Mouse (Mus musculus) kidney, postnatal 14 days (tissue): ENCODE results near the gene Nhp2.

Experiments used
- DNase-seq: peaks from one replicate; pipeline ENCODE4 v3.0.0; 2022; ENCODE audit warnings: mixed read lengths

Gene Nhp2

GRCm38 (mm10) chr11:51635525-51636322 lies 16.2 kb downstream of the Nhp2 start, which contains the start of gene Rmnd5b:
Gene Rmnd5b (minus strand): TSS chr11:51635896.
- DNase-seq, result peak; percentile 92

DNA sequence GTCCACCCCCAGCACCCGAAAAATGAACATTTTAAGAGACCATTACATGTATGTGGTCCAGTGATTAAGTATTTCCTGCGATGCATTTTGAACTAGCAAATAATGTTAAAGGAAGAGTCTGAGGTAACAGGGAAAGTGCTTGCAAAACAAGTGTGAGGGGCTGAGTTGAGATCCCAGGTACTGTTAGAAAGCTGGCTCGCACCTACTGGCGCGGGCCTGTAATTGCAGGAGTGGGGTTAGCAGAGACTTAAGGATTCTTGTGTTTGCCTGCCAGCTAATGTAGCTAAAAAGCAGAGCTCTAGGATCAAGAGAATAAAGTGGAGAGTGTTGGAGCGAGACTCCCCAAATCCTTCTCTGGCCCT lies 16.8 kb downstream of the Nhp2 start:
- peak; percentile 76 for DNase-seq

GRCm38 (mm10) chr11:51637971-51638414 lies 18.5 kb downstream of the Nhp2 start:
- peak; percentile 68 for DNase-seq

DNA sequence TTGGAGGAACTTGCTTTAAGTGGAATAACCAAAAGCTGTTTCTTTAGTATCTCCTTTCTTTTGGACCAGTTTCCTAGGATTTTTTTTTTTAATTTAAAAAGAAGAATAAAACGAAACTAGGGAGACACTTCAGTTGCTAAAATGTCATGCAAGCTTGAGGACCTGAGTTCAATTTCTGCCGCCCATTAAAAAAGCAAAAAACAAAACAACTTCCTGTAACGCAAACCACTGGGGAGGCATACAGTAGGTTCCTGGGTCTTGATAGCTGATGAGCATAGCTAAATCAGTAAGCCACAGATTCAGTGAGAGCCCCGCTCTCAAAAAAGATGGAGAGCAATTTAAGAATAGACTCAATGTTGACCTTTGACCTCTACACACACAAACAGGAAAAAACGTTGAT lies 19.0 kb downstream of the Nhp2 start:
- DNase-seq, result no peak

DNA sequence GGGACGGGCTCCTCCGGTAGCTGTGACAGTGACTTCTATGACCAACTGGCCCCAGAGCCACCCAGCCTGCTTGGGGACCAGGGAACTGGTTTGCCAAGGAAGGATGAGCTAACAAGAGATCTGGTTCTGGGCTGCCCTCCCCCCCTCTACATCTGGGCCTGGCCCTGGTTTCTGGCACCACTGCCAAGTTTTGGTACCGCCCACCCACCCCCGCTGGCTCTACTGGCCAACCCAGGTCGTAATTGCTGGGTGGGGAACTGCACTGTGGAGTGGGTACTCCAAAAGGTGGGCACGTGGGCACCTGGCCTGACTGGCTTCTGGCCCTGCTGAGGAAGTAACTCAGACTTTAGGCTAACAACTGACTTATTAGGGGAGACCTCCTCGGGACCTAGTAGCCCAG lies 21.2 kb downstream of the Nhp2 start:
- peak; percentile 40 for DNase-seq

DNA sequence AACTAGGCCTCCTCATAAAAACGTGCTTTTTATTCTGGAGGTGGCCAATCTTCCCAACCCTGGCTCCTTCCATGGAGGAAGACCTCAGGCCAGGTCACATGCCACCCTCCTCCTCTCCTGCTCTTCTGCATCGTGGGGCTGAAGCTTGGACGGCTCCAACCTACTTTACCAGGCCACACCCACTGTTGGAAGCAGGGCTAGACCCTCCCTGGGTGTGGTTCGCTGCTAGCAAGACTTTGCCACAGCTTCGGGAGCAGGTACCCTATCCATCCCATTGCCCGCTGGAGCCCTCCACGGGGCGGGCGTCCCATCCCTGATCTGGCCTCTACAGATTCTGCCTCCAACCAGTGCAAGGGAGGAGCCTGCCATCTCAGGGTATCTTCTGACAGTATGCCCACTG lies 23.7 kb downstream of the Nhp2 start:
- no peak for DNase-seq

GRCm38 (mm10) chr11:51643761-51644160 lies 24.2 kb downstream of the Nhp2 start:
- no peak for DNase-seq

DNA sequence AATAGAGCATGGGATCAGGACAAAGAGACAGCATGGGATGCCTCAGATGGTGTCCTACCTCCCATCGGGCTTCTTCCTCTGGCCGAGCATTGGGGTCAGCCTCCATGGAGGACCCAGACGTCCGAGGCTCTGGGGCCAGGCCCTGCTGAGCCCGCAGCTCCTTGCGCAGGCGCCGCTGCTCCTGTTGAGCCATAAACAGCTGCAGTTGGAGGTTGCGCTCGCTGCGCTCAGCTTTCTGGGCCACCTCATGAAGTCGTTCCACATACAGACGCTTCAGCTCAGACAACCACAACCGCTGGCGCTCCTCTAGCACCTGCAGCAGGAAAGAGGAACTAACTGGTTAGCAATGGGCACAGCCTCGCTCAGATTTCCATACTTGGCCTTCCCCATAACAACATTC lies 24.7 kb downstream of the Nhp2 start:
- no peak for DNase-seq

GRCm38 (mm10) chr11:51645293-51645692 lies 25.8 kb downstream of the Nhp2 start:
- no peak for DNase-seq

GRCm38 (mm10) chr11:51646245-51646644 lies 26.7 kb downstream of the Nhp2 start:
- DNase-seq, result no peak

GRCm38 (mm10) chr11:51646751-51647667 lies 27.5 kb downstream of the Nhp2 start:
- peak; percentile 72 for DNase-seq

GRCm38 (mm10) chr11:51648566-51648965 lies 29.0 kb downstream of the Nhp2 start:
- DNase-seq, result no peak

- DNase-seq, result no peak
Measured at GRCm38 (mm10) chr11:51649111-51649888, 29.8 kb downstream of the Nhp2 start.

- no peak for DNase-seq
Measured at GRCm38 (mm10) chr11:51649889-51650199, 30.3 kb downstream of the Nhp2 start.

- no peak for DNase-seq
Measured at GRCm38 (mm10) chr11:51650261-51650660, 30.7 kb downstream of the Nhp2 start.

GRCm38 (mm10) chr11:51650691-51651515 lies 31.4 kb downstream of the Nhp2 start, which contains the start of the genes N4bp3 and D930048N14Rik:
Gene N4bp3 (minus strand): TSS chr11:51650842.
Gene D930048N14Rik (plus strand): TSS chr11:51650954.
- DNase-seq, result peak; percentile 88

- no peak for DNase-seq
Measured at GRCm38 (mm10) chr11:51652889-51653418, 33.4 kb downstream of the Nhp2 start.

DNA sequence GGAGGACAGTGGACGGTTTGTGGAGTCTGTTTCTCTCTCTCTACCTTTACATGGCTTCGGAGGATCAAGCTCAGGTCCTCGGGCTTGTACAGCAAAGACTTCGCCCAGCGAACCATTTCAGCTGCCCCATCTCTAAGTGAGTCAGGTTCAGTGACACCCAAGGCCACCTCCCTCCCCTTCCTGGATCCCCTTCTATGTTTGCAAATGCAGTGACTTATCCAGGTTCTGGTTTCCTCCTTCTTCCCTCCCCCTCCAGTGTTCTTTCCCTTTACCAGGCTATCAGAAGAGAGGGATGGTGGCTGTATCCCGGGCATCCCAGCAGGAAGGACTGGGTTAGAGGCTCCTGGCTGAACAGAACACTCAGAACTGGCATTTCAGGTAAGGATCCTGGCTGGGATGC lies 34.2 kb downstream of the Nhp2 start:
- no peak for DNase-seq

GRCm38 (mm10) chr11:51654891-51655290 lies 35.4 kb downstream of the Nhp2 start:
- DNase-seq, result no peak

- DNase-seq, result peak; percentile 72
Measured at GRCm38 (mm10) chr11:51656798-51657521, 37.4 kb downstream of the Nhp2 start.

DNA sequence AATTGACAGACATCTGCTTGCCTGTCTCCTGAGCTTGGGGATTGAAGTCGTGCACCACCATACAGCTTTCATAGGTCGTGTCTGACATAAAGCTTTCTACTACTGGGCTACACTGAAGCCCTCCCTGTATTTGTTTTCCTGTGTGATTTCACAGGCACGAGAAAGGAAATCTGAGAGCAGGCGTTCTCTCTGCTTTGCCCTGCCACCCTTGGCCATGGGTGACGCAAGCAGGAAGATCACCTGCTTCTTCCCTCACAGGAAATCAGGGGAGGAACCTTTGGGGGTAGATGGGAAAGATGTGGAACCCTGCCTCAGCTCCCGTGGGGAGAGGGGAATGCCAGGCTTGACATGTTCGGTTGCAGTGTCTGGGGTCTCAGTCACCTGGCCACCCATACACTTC lies 38.8 kb downstream of the Nhp2 start:
- no peak for DNase-seq
